Mouse (Mus musculus): ENCODE results near the gene Slc1a5.

GRCm38 (mm10) chr7:16821669-16822101 is 40.5 kb downstream of the Slc1a5 start:
- TF ChIP-seq CTCF (IDR thresholded peaks at IDR 0.05; ENCODE audit: low read depth) (no peak), EP300 (IDR thresholded peaks at IDR 0.05; ENCODE audit: low read depth) (no peak)

All from heart, postnatal 0 days (tissue).